Mouse (Mus musculus): ENCODE data around the gene Agbl1. TPM values are rescaled to one million over a fixed set of nuclear protein-coding genes. Genes with fewer than 3 reads are reported as not detected.

The Agbl1 gene
- polyA plus RNA-seq, 1 experiment, result 0.28 TPM

DNA sequence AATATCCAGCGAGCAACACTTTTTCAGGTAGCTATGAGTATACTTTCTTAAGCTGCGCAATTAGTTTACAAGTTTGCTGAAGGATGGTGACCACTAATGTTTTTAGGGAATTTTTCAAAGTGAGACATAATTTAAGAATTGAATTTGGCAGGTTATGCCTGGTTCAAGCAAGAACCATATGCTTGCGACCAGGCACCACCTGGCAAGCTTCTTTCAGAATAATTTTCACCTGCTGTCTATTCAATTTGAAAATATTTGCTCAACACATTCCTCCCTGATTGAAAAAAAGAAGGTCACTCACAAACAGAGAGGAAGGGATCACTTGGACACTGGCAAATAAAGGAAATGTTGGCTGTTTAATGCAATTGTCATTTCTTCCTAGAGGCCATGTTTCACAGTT, 779.9 kb downstream of the Agbl1 start:
- 79% methylated on average over 3 of the region's 3 CpGs for WGBS
- no peaks in the 10 kb centered on the region for H3K4me1 ChIP-seq (ENCODE audit: control insufficient read depth, insufficient read depth, low read length)

GRCm38 (mm10) chr7:77029019-77029418, 799.3 kb downstream of the Agbl1 start:
- H3K4me3 ChIP-seq (replicated peaks; ENCODE audit: extremely low read depth, low read depth, low read length), result no peak overlapping the region
- DNase-seq, result no peak
- H3K4me1 ChIP-seq (ENCODE audit: control insufficient read depth, insufficient read depth, low read length), result no peaks in the 10 kb centered on the region
- TF ChIP-seq POLR2A (IDR thresholded peaks at IDR 0.05; ENCODE audit: borderline replicate concordance, extremely low read depth, low read depth, low read length) (no peak), CTCF (IDR thresholded peaks at IDR 0.05; ENCODE audit: insufficient read depth, low read length) (no peak)

More for the DNA sequence above, 779.9 kb downstream of the Agbl1 start:
- no peak for DNase-seq
- no peak for TF ChIP-seq POLR2A (IDR thresholded peaks at IDR 0.05; ENCODE audit: borderline replicate concordance, extremely low read depth, low read depth, low read length)
- TF ChIP-seq CTCF (IDR thresholded peaks at IDR 0.05; ENCODE audit: insufficient read depth, low read length), result no peak
- H3K4me3 ChIP-seq (replicated peaks; ENCODE audit: extremely low read depth, low read depth, low read length), result no peak overlapping the region

- DNase-seq, result no peak
- TF ChIP-seq POLR2A (IDR thresholded peaks at IDR 0.05; ENCODE audit: borderline replicate concordance, extremely low read depth, low read depth, low read length) (no peak), CTCF (IDR thresholded peaks at IDR 0.05; ENCODE audit: insufficient read depth, low read length) (no peak)
These were observed 846.3 kb downstream of the Agbl1 start for GRCm38 (mm10) chr7:77076033-77076432.

GRCm38 (mm10) chr7:77087266-77087665, 857.6 kb downstream of the Agbl1 start:
- TF ChIP-seq POLR2A (IDR thresholded peaks at IDR 0.05; ENCODE audit: borderline replicate concordance, extremely low read depth, low read depth, low read length), result no peak
- no peak for TF ChIP-seq CTCF (IDR thresholded peaks at IDR 0.05; ENCODE audit: insufficient read depth, low read length)
- H3K4me3 ChIP-seq (replicated peaks; ENCODE audit: extremely low read depth, low read depth, low read length), result no peak overlapping the region
- no peak for DNase-seq
- WGBS, result 85% methylated on average over 1 of the region's 1 CpGs
- no peaks in the 10 kb centered on the region for H3K4me1 ChIP-seq (ENCODE audit: control insufficient read depth, insufficient read depth, low read length)

More at GRCm38 (mm10) chr7:77076033-77076432, 846.3 kb downstream of the Agbl1 start:
- Histone ChIP-seq H3K4me3 (replicated peaks; ENCODE audit: extremely low read depth, low read depth, low read length) (no peak overlapping the region), H3K4me1 (ENCODE audit: control insufficient read depth, insufficient read depth, low read length) (no peaks in the 10 kb centered on the region)

- WGBS, result 38% methylated on average over 2 of the region's 2 CpGs
- no peak overlapping the region for H3K4me3 ChIP-seq (replicated peaks; ENCODE audit: extremely low read depth, low read depth, low read length)
- no peak for DNase-seq
- H3K4me1 ChIP-seq (ENCODE audit: control insufficient read depth, insufficient read depth, low read length), result no peaks in the 10 kb centered on the region
- no peak for TF ChIP-seq POLR2A (IDR thresholded peaks at IDR 0.05; ENCODE audit: borderline replicate concordance, extremely low read depth, low read depth, low read length)
- no peak for TF ChIP-seq CTCF (IDR thresholded peaks at IDR 0.05; ENCODE audit: insufficient read depth, low read length)
These were observed 865.5 kb downstream of the Agbl1 start for GRCm38 (mm10) chr7:77095153-77095552.

- H3K4me3 ChIP-seq (replicated peaks; ENCODE audit: extremely low read depth, low read depth, low read length), result no peak overlapping the region
- WGBS, result 97% methylated on average over 1 of the region's 1 CpGs
- DNase-seq, result no peak
- TF ChIP-seq CTCF (IDR thresholded peaks at IDR 0.05; ENCODE audit: insufficient read depth, low read length) (no peak), POLR2A (IDR thresholded peaks at IDR 0.05; ENCODE audit: borderline replicate concordance, extremely low read depth, low read depth, low read length) (no peak)
- H3K4me1 ChIP-seq (ENCODE audit: control insufficient read depth, insufficient read depth, low read length), result no peaks in the 10 kb centered on the region
These were observed 884.3 kb downstream of the Agbl1 start for GRCm38 (mm10) chr7:77114021-77114420.

- no peak for TF ChIP-seq POLR2A (IDR thresholded peaks at IDR 0.05; ENCODE audit: borderline replicate concordance, extremely low read depth, low read depth, low read length)
- no peak for TF ChIP-seq CTCF (IDR thresholded peaks at IDR 0.05; ENCODE audit: insufficient read depth, low read length)
- Histone ChIP-seq H3K4me3 (replicated peaks; ENCODE audit: extremely low read depth, low read depth, low read length) (no peak overlapping the region), H3K4me1 (ENCODE audit: control insufficient read depth, insufficient read depth, low read length) (peaks cover 4% of the 10 kb centered on the region; the same call in 1 of the 2 replicates)
- 48% methylated on average over 1 of the region's 1 CpGs for WGBS
- no peak for DNase-seq
These were observed 899.4 kb downstream of the Agbl1 start for GRCm38 (mm10) chr7:77129045-77129444.

- no peak for DNase-seq
- Histone ChIP-seq H3K4me3 (replicated peaks; ENCODE audit: extremely low read depth, low read depth, low read length) (no peak overlapping the region), H3K4me1 (ENCODE audit: control insufficient read depth, insufficient read depth, low read length) (peaks cover 4% of the 10 kb centered on the region; the same call in 1 of the 2 replicates)
- WGBS, result 20% methylated on average over 7 of the region's 7 CpGs
- no peak for TF ChIP-seq POLR2A (IDR thresholded peaks at IDR 0.05; ENCODE audit: borderline replicate concordance, extremely low read depth, low read depth, low read length)
- TF ChIP-seq CTCF (IDR thresholded peaks at IDR 0.05; ENCODE audit: insufficient read depth, low read length), result no peak
These were observed 902.3 kb downstream of the Agbl1 start for GRCm38 (mm10) chr7:77131950-77132349.

GRCm38 (mm10) chr7:77132615-77133420, 903.1 kb downstream of the Agbl1 start:
- no peak for TF ChIP-seq CTCF (IDR thresholded peaks at IDR 0.05; ENCODE audit: insufficient read depth, low read length)
- no peak for TF ChIP-seq POLR2A (IDR thresholded peaks at IDR 0.05; ENCODE audit: borderline replicate concordance, extremely low read depth, low read depth, low read length)
- 30% methylated on average over 15 of the region's 15 CpGs for WGBS
- no peak for DNase-seq
- no peak overlapping the region for H3K4me3 ChIP-seq (replicated peaks; ENCODE audit: extremely low read depth, low read depth, low read length)
- H3K4me1 ChIP-seq (ENCODE audit: control insufficient read depth, insufficient read depth, low read length), result peaks cover 4% of the 10 kb centered on the region; the same call in 1 of the 2 replicates

DNA sequence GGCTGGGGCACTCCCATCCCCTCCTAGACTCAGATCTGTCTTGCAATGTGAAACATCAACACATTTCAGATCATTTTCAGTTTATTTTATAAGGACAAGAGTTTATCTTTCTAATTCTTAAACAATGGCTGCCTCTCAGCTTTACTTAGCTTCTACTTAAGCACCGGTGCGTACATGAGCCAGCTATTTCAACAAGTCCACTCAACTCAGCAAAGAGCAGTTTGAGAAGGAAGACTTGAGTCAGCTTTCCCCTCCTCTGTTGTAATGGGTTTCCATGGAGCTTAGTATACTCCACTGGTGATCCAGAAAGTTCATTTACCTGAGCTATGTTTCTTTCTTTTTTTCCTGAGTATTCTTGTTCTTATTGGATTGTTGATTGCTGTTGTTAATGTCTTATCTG, 905.2 kb downstream of the Agbl1 start:
- WGBS, result 54% methylated on average over 2 of the region's 2 CpGs
- TF ChIP-seq CTCF (IDR thresholded peaks at IDR 0.05; ENCODE audit: insufficient read depth, low read length) (no peak), POLR2A (IDR thresholded peaks at IDR 0.05; ENCODE audit: borderline replicate concordance, extremely low read depth, low read depth, low read length) (no peak)
- Histone ChIP-seq H3K4me1 (ENCODE audit: control insufficient read depth, insufficient read depth, low read length) (peaks cover 4% of the 10 kb centered on the region; the same call in 1 of the 2 replicates), H3K4me3 (replicated peaks; ENCODE audit: extremely low read depth, low read depth, low read length) (no peak overlapping the region)
- no peak for DNase-seq
